Mouse (Mus musculus): ENCODE data around the gene Lifr.

Lifr gene

DNA sequence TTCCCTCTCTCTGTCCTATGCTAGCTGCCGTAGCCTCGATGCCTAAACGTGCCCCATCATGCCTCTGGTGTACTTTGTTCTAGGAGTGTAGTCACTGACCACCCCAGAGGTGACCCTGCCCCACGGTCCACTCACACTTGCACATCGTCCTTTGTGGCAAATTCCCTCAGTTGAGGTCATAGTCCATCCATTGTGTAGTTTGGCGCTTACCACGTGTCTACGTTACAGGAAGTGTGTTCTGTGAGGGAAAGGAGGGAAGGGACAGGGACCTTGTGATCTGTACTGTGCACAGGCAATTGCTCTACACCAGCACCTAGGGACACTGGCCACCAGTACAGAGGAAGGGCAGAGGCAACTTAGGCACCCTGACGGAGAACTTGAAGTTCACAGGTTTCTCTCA is 69.5 kb downstream of the Lifr start:
- no peak for DNase-seq (ENCODE audit: low spot score)

GRCm38 (mm10) chr15:7160321-7160720 is 69.9 kb downstream of the Lifr start:
- DNase-seq (ENCODE audit: low spot score) = no peak

GRCm38 (mm10) chr15:7163851-7164250 is 73.4 kb downstream of the Lifr start:
- no peak for DNase-seq (ENCODE audit: low spot score)

DNA sequence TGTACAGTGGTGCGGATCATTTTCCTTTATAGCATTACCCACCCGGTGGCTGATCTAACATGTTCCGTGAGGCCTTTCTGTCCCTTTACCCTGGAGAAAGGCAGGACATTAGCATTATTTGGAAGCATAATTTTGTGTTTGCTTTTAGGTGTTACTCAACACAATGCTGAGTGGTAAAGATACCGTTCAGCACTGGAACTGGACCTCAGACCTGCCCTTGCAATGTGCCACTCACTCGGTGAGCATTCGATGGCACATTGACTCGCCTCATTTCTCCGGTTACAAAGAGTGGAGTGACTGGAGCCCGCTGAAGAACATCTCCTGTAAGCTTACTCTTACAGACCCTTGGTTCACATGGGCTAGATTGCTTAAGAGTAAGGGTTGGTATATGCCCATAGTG is 76.3 kb downstream of the Lifr start:
- DNase-seq (ENCODE audit: low spot score) = no peak

DNA sequence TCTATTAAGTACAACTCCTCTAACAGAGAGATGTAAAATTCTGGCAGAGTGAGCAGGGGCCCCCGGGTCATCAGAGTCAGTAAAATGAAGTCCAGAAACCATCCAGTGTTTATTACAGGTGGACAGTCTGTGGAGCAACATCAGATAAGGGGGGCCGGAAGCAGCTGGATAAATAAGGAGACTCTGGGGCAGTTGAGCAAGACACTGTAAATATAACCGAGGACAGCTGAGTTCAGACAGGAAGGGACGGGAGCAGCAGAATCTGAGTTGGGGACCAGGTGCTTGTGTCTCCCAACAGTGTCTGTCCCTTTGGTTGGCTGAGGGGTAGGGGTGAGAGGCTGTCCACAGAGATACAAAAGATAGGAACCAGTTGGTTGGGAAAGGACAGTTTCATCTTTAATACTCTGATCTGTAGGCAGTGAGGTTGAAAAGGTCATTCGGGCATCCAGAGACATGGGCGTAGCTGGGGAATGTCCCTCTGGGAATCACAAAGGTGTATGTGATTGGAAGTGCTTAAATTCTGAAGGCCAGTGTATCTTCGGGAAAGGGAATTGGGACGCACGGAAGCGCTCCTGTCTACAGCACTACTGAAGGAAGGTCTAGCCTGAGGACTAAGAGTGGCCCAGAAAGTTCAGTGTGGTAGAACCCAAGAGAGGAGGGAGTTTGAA is 77.0 kb downstream of the Lifr start:
- no peak for DNase-seq (ENCODE audit: low spot score)

DNA sequence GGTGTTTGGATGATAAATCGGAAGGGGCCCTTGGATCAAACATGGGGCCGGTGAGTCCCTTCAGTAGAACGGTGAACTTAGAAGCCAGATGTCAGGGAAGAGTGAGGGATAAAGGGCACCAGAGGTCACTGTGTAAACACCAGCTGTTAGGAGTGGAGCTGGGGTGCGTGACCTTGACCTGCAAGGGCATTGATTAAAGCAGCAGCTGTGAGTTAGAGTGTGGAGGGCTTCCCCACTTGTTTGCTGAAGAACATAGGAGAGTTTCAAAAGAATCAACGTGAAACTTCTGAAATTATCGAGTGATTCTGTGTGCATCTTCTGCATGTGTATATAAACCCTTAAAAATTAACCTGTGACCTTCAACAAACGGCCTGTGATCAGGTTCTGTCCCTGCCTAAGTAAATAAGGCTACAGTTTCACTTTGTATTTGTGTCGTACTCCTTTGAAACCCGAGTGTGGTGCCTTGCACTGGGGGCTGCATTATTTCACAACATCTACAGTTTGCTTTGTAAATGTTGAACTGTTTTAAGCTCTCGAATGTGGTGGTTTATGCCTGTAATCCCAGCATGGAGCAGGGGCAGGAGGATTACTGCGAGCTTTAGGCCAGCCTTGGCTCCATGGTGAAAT is 77.6 kb downstream of the Lifr start:
- no peak for DNase-seq (ENCODE audit: low spot score)

DNA sequence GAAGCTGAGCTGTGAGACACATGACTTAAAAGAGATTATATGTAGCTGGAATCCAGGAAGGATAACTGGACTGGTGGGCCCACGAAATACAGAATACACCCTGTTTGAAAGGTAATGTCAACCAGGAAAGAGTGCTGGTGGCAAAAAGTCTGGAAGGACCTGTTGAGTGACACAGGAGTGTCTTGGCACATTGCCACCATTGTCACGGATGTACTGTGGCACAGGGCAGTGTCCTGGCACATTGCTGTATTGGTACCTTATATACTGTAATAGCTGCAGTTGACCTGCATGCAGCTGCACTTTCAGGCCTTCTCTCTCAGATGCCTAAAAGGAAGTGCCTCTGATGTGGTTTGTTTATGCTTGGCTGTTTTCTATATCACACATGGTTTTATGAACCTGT is 82.5 kb downstream of the Lifr start:
- no peak for DNase-seq (ENCODE audit: low spot score)

DNA sequence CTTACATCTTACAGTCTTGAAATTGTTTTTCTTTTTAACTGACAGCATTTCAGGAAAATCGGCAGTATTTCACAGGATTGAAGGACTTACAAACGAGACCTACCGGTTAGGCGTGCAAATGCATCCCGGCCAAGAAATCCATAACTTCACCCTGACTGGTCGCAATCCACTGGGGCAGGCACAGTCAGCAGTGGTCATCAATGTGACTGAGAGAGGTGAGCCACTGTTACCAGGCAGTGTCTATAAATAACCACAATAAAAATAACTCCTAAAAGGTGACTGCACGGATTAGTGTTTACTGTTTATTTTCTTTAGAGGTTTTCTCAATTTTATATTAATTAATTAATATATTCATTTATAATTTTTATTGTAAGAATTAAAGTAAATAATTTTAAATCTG is 82.9 kb downstream of the Lifr start:
- no peak for DNase-seq (ENCODE audit: low spot score)

DNA sequence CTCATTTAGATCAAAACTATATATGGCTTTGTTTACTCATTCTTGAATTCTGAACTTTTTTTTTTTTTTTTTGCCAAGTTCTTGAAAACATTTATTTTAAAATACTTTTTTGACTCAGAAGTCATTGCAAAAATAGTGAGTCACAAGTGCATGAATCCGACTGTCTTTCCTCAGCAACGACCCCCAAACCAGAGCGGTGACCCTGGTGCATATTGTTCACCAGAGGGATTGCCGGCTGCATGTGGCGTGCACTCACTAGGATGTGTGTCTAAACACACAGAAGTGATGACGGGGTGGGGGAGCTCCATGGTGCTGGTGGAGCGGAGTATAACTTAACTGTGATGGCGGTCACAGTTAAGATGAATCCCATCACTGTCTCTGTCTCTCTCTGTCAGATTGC is 83.4 kb downstream of the Lifr start:
- no peak for DNase-seq (ENCODE audit: low spot score)

DNA sequence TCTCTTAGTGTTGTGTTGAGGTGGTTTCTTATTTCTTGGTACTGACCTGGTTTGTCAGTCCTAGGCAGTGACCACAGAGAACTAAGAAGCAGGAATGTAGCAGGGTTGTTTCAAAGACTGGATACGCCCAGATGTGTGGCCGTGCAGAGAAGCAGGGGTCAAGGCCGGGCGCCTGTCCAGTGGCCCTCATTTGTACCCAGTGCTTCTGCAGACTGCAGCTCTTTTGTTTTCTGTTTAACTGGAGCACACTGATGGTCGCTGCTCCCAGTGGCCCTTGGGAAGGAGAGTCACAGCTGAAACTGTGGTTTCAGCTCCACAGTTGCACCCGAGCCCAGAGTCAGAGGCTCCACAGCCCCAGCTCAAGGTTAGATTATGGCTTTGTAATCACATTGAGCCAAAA is 90.2 kb downstream of the Lifr start:
- no peak for DNase-seq (ENCODE audit: low spot score)

DNA sequence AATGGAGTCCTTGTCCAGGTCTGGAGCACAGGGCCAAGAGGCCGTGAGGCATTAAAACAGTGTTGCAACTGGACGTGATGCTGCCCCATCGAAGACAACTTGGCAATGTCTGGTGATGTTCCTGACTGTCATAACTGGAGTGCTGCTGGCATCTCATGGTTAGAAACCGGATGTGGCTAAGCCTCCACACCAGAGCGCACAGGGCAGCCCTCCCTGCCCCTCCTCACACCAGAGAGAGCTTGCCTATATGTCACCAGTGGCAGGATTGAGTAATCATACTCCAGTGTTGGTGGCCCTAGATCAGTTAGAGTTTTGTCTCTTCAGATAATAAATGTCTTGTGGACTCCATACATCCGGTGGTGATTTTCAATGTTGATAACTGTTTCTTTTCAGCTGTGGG is 97.3 kb downstream of the Lifr start:
- no peak for DNase-seq (ENCODE audit: low spot score)

GRCm38 (mm10) chr15:7189678-7190454 is 99.5 kb downstream of the Lifr start:
- no peak for DNase-seq (ENCODE audit: low spot score)

DNA sequence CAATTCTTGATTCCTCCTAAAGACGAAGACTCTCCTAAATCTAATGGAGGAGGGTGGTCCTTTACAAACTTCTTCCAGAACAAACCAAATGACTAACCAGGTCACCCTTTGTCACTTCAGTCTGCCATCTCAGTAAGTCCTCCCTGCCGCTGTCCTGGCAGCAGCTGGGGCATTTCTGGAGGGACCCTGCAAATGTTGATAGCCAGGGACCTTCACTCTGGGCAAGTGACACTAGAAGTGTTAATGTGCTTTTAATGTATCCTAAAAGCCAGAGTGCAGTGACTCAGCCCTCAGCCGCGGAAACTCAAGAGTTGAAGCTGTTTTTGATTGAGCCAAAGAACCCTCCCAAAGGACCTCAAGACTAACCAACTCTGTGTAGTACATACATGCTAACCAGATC is 100.7 kb downstream of the Lifr start:
- DNase-seq (ENCODE audit: low spot score) = no peak

- no peak for DNase-seq (ENCODE audit: low spot score)
Observed at GRCm38 (mm10) chr15:7192582-7192981, 102.2 kb downstream of the Lifr start.

GRCm38 (mm10) chr15:7194147-7194720 is 103.8 kb downstream of the Lifr start:
- no peak for DNase-seq (ENCODE audit: low spot score)

DNA sequence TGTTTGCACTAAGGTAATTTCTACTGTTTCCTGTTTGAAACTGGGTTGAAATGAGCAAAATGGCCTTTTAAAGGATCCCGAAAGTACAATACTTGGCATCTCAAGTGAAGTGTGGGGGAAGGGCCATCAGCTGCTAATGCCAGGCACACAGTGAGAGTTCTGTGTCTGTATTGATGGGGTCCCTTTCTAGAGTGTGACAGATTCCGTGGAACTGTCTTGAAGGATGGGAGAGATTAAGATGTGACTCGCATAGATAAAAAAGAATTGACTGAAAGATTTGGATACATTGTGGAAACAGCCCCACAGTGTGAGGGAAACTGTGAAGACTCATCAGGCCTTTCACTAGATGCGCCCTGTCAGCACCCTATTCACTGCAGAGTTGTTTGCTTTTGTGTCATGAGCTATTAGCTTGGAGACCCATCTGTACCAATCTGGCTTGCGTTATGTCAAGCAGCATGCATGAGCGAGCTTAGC is 104.4 kb downstream of the Lifr start:
- DNase-seq (ENCODE audit: low spot score) = no peak

DNA sequence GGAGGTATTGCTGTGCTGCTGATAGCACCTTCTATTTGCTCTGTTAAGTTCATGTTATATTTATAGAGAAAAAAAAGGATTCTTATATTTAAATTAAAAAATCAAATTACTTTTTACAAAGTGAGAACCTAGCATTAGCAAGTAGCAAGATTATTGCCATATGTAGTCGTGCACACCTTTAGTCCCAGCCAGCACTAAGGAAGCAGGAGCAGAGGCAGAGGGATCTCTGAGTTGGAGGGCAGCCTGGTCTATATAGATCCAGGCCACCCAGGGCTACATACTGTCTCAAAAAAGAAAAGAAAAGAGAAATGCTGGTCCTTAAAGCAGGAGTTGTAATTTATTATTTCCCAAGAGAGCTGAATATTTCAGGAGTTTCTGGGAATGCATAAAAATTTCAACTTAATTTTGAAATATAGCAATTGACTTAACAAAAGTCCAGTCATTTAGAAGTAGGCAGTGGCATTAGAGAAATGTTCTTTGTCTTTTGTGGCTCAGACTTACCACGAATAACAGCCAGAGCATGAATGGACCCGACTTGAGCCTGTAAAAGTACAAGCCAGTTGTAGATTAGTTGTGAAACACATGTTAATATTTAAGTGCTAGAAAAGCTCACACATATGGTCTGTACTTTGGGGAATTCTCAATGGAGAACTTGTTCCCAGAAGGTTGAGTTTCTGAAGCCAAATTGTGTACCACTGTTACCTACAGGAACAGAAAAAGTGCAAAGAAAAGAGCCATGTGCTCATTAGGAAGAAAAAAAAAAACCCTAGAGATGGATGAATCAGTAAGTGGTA is 107.4 kb downstream of the Lifr start:
- DNase-seq (ENCODE audit: low spot score) = no peak

DNA sequence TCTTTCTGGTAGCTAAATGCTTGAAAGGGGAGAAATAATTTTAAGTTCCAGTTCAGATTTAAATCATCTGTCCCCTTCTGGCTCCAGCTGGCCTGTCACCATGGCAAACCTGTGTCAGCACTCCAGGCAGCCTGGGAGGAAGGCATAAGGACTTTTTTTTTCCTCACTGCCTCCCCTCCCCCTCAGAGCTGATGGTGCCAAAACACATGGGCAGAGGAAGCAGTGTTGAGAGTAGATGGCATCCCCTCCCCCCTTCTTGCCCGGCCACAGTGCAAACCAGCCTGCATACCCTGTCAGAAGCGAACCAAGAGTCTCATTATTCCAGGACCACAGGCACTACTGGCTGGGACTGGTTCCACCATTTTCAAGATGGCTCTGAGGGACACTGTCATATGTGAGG is 108.4 kb downstream of the Lifr start:
- no peak for DNase-seq (ENCODE audit: low spot score)

DNA sequence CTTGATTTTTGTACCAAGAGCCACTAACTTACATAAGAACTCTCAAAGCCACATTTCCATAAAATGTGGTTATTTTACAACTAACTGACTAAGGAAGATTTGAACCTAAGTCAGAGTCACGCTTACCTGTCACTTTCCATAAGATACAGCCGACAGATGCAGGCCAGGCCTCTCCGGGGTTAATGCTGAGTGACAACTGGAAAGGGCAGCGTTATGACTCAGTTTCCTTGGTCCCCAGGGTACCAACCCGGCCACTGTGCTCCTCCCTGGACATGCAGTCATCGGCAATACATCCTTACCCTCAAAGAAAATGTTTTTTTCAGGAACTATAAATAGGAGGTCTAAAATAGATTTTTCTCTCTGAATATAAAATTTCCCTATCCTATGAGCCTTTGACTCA is 109.9 kb downstream of the Lifr start:
- no peak for DNase-seq (ENCODE audit: low spot score)

- no peak for DNase-seq (ENCODE audit: low spot score)
Observed at GRCm38 (mm10) chr15:7201421-7202380, 111.3 kb downstream of the Lifr start.

GRCm38 (mm10) chr15:7202981-7203380 is 112.6 kb downstream of the Lifr start:
- DNase-seq (ENCODE audit: low spot score) = no peak
